Mouse (Mus musculus) CH12F3 (cell line): ENCODE measurements at regions not wholly inside any gene's neighbourhood (a gene's known extent, or its start where the extent isn't known, plus 50 kb on each side); places are given as distances from the start of the nearest gene placed in this dataset.

Source experiments
- in situ Hi-C: fragments of 300-500 bp; cut with MboI; formaldehyde crosslinking; loops from 2 replicates; pipeline ENCODE4 v1.14.3; 2020; ENCODE audit warnings: low sequenced_read_pairs

DNA sequence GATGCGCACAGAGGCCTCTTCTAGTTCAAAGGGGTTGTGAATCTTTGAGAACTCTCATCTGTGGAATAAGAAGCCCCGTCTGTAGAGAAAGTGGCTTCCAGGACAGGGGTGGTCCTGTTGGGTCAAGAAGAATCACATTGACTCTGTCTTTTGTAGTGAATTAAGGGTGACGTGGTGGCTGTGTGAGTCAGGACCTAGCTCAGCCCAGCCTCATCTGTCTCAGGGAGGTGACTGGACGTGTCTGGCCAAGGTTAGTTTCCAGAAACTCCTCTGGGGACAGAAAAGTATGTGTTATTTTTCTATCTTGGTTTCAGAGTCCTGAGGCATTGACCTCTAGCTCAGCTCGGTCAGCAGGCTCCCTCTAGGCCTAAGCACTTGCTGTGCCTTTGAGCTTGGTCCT, 73.3 kb upstream of the Lep start:
- in situ Hi-C loops: no loop called here

DNA sequence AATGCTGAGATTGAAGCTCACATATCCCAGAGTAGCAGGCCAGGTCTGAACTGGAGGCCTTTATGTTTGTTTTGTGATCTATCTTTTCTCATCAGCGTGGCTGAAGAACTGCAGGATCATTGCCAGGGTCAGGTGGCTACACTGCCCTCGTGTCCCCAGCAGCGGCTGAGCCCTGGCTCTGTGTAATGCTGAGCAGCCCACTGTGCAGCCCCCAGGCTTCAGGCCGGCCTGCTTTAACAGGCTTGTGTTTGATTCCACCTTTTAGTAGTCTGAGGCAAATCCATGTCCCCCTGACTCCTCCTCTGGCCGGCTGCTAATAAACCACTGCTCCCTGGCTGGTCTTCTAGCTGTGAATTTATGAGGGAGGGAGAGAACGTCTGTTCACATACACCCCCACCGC, 72.6 kb upstream of the Lep start:
- in situ Hi-C loops: no loop called here

DNA sequence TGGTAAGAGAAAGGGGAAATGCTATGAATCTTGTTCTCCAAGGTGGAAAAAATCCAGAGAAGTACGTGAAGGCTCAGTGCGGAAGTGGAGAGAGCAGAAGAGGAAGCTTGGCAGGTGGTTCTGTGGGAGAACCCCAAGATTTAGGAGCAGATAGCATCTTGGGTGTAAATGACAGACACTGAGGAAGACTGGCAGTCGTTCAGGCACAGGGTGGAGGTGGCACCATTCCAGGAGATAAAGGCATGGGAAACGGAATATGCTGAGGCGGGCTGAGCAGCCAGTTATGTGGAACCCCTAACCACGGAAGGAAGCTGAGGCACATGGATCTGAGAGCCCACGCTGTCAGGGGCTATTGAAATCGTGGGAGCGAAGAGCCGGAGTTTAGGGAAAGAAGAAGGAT, 70.6 kb upstream of the Lep start:
- in situ Hi-C loops: no loop called here

DNA sequence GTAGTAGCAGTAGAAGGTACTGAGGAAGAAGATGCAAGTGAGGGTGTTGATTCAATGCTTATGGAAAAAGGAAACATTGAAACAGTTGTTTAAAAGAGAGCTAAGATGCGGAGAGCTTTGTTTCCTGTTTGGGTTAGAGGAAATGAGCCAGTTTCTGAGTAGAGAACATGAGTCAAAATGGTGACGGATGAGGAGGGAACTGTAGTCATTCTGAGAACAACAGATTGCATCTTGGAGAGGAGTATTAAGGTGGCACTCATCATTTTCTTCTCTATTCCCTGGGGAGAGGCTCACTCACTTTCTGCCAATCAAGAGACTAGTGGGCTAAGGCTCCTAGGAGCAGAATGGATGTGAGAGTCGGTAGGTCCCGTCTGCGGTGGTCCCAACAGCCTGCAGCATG, 69.8 kb upstream of the Lep start:
- in situ Hi-C loops: no loop called here

DNA sequence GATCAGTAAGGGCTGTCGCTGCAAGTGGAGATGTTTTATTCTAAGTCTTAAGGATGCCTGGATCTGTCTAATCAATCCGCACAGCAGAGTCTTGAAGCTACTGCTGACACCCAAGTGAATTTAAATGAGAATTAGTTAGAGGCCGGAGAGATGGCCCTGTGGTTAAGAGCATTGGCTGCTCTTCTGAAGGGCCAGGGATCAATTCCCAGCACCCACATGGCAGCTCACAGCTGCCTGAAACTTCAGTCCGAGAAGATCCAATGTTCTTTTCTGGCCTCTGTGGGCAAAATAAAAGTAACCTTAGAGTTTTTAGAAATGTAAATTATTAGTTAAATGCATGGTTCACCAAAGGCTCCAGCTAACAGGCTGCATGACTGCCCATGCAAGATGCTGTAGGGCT, 65.5 kb upstream of the Lep start:
- in situ Hi-C loops: no loop called here

DNA sequence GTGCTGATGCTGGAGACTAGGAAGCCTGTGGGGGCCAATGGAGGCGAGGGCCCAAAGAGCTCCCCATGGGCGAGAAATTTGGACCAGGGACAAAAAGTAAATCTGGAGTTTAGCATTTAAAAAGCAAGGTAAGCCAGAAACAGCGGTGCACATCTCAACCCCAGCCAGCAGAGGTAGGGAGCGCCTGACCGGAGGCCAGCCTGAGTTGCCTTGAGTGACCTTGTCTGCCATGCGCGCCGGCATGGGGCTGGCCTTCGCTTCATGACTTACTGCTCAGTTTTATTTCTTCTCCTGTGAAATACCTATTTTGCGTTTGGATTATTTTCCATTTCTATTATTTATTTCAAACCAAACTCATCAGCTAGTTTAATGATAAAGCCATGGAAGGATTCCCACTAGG, 64.3 kb upstream of the Lep start:
- in situ Hi-C loops: no loop called here

DNA sequence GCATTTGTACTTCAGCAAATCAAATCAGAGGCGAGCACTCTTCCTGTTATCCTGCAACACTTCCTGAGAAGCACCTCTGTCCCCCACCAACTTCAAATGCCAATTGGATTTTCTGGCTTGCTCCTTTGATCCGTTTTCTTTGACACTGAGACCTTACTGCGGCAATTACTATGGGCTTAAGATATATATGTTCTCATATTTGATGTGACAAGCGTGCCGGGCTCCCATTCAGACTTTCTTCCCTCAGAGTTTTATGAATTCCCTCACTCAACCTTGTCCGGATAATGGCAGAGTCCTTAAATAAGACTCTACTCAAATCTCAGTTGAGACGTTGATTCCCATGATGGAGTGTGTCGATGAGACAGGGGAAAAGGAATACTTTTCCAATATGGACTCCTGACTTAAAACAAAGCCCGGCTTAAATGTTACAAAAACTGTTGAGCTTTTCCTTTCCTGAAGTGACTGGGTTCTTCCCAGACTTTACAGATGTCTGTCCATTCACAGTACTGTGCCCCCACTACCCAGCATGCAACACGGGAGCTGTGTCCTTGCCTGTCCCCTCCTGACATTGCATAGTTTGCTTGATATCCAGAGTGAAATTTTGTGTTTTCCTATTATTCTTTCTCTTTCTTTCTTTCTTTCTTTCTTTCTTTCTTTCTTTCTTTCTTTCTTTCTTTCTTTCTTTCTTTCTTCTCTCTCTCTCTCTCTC, 60.5 kb upstream of the Lep start:
- in situ Hi-C loops: loop anchor here (25.0 kb wide), 1 partner anchor 462 kb away; no protein-coding TSS in a partner anchor

DNA sequence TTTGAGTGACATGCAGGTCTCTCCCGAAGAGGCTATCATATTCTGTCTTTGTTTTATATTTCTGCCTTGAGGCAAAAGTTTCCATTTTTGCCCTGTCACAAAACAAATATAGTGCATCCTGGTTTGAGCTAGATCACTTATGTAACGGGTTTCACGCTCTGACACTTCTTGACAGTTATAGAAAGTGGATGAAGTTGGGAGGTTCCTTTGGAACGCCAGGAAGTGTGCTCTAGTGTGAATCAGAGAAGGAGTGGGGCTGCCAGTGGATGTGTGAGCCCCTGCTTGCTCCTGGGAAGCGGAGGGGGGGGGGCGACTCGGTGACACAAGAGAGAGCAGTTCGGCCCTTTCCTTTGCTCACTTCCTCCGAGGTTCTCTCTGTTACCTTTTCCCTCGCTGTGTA, 57.9 kb upstream of the Lep start:
- in situ Hi-C loops: loop anchor here (25.0 kb wide), 1 partner anchor 465 kb away; no protein-coding TSS in a partner anchor

DNA sequence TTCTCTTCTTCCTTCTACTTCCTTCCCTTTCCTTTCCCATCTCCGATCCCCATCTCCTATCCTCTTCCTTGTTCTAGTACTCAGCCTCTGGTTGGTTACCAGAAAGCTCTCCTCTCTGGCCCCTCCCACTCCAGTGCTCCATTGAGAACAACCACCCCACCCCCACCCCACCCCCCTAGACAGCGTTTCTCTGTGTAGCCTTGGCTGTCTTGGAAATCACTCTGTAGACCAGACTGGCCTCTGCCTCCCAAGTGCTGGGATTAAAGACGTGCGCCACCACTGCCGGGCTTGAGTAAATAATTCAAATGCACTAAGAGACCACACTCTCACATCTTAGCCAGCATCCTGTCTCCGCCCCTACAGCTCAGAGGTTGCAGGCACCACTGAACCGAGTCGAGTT, 57.2 kb upstream of the Lep start:
- in situ Hi-C loops: loop anchor here (25.0 kb wide), 1 partner anchor 466 kb away; no protein-coding TSS in a partner anchor

DNA sequence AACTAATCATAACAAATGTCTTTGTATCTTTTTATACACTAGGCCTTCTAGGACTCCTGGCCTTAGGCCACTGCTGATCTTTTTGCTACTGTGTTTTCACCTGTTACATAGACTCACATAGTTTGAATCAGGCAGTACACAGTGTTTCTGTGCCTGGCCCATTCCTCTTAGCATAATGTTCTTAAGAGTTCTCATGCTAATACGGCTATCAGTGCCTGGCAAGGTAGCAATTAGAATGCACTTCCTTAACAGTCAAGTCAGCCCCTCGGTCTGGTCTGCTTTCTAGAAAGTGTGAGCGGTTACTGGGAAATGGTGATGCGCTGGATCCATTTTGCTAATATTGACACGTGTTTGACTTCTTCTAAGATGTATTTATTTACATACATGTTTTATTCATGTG, 54.2 kb upstream of the Lep start:
- in situ Hi-C loops: loop anchor here (25.0 kb wide), 1 partner anchor 469 kb away; no protein-coding TSS in a partner anchor
